Mouse (Mus musculus): ENCODE data around the gene Ano3.

The Ano3 gene

GRCm38 (mm10) chr2:110871650-110872049 is 79.1 kb downstream of the Ano3 start:
- H3K4me3 ChIP-seq (replicated peaks; ENCODE audit: low read length) = no peak overlapping the region
- no peaks in the 10 kb centered on the region for H3K27me3 ChIP-seq (ENCODE audit: insufficient read depth, low read length)
- no peaks in the 10 kb centered on the region for H3K36me3 ChIP-seq (ENCODE audit: insufficient read depth, low read length)
- H3K9me3 ChIP-seq (ENCODE audit: low read length) = no peaks in the 10 kb centered on the region
- TF ChIP-seq POU5F1 (IDR thresholded peaks at IDR 0.05; ENCODE audit: borderline replicate concordance, low read length) = no peak
- no peak for TF ChIP-seq NANOG (IDR thresholded peaks at IDR 0.05; ENCODE audit: borderline replicate concordance, low read length)
- no peak for TF ChIP-seq CTCF (conservative IDR thresholded peaks at IDR 0.05; ENCODE audit: low read length)
- no peaks in the 10 kb centered on the region for H3K4me1 ChIP-seq (replicated peaks; ENCODE audit: low read depth, low read length)

GRCm38 (mm10) chr2:110865584-110865983 is 85.1 kb downstream of the Ano3 start:
- Histone ChIP-seq H3K9me3 (ENCODE audit: low read length) (no peaks in the 10 kb centered on the region), H3K36me3 (ENCODE audit: insufficient read depth, low read length) (no peaks in the 10 kb centered on the region), H3K27me3 (ENCODE audit: insufficient read depth, low read length) (no peaks in the 10 kb centered on the region), H3K4me3 (replicated peaks; ENCODE audit: low read length) (no peak overlapping the region), H3K4me1 (replicated peaks; ENCODE audit: low read depth, low read length) (no peaks in the 10 kb centered on the region)
- TF ChIP-seq NANOG (IDR thresholded peaks at IDR 0.05; ENCODE audit: borderline replicate concordance, low read length) (no peak), CTCF (conservative IDR thresholded peaks at IDR 0.05; ENCODE audit: low read length) (no peak), POU5F1 (IDR thresholded peaks at IDR 0.05; ENCODE audit: borderline replicate concordance, low read length) (no peak)

GRCm38 (mm10) chr2:110863376-110863775 is 87.3 kb downstream of the Ano3 start:
- no peaks in the 10 kb centered on the region for H3K36me3 ChIP-seq (ENCODE audit: insufficient read depth, low read length)
- H3K4me1 ChIP-seq (replicated peaks; ENCODE audit: low read depth, low read length) = no peaks in the 10 kb centered on the region
- no peak for TF ChIP-seq POU5F1 (IDR thresholded peaks at IDR 0.05; ENCODE audit: borderline replicate concordance, low read length)
- TF ChIP-seq NANOG (IDR thresholded peaks at IDR 0.05; ENCODE audit: borderline replicate concordance, low read length) = no peak
- no peak for TF ChIP-seq CTCF (conservative IDR thresholded peaks at IDR 0.05; ENCODE audit: low read length)
- H3K4me3 ChIP-seq (replicated peaks; ENCODE audit: low read length) = no peak overlapping the region
- no peaks in the 10 kb centered on the region for H3K27me3 ChIP-seq (ENCODE audit: insufficient read depth, low read length)
- no peaks in the 10 kb centered on the region for H3K9me3 ChIP-seq (ENCODE audit: low read length)

- Histone ChIP-seq H3K27me3 (ENCODE audit: insufficient read depth, low read length) (no peaks in the 10 kb centered on the region), H3K36me3 (ENCODE audit: insufficient read depth, low read length) (no peaks in the 10 kb centered on the region), H3K4me3 (replicated peaks; ENCODE audit: low read length) (no peak overlapping the region), H3K9me3 (ENCODE audit: low read length) (no peaks in the 10 kb centered on the region), H3K4me1 (replicated peaks; ENCODE audit: low read depth, low read length) (no peaks in the 10 kb centered on the region)
- TF ChIP-seq POU5F1 (IDR thresholded peaks at IDR 0.05; ENCODE audit: borderline replicate concordance, low read length) (no peak), CTCF (conservative IDR thresholded peaks at IDR 0.05; ENCODE audit: low read length) (no peak), NANOG (IDR thresholded peaks at IDR 0.05; ENCODE audit: borderline replicate concordance, low read length) (no peak)
Observed at GRCm38 (mm10) chr2:110839559-110840243, 111.0 kb downstream of the Ano3 start.

GRCm38 (mm10) chr2:110816189-110816588 is 134.5 kb downstream of the Ano3 start:
- Histone ChIP-seq H3K4me3 (replicated peaks; ENCODE audit: low read length) (no peak overlapping the region), H3K4me1 (replicated peaks; ENCODE audit: low read depth, low read length) (no peaks in the 10 kb centered on the region), H3K27me3 (ENCODE audit: insufficient read depth, low read length) (no peaks in the 10 kb centered on the region), H3K9me3 (ENCODE audit: low read length) (no peaks in the 10 kb centered on the region), H3K36me3 (ENCODE audit: insufficient read depth, low read length) (no peaks in the 10 kb centered on the region)
- no peak for TF ChIP-seq NANOG (IDR thresholded peaks at IDR 0.05; ENCODE audit: borderline replicate concordance, low read length)
- no peak for TF ChIP-seq POU5F1 (IDR thresholded peaks at IDR 0.05; ENCODE audit: borderline replicate concordance, low read length)
- no peak for TF ChIP-seq CTCF (conservative IDR thresholded peaks at IDR 0.05; ENCODE audit: low read length)

GRCm38 (mm10) chr2:110814964-110815363 is 135.8 kb downstream of the Ano3 start:
- Histone ChIP-seq H3K9me3 (ENCODE audit: low read length) (no peaks in the 10 kb centered on the region), H3K36me3 (ENCODE audit: insufficient read depth, low read length) (no peaks in the 10 kb centered on the region), H3K27me3 (ENCODE audit: insufficient read depth, low read length) (no peaks in the 10 kb centered on the region), H3K4me1 (replicated peaks; ENCODE audit: low read depth, low read length) (no peaks in the 10 kb centered on the region), H3K4me3 (replicated peaks; ENCODE audit: low read length) (no peak overlapping the region)
- no peak for TF ChIP-seq NANOG (IDR thresholded peaks at IDR 0.05; ENCODE audit: borderline replicate concordance, low read length)
- no peak for TF ChIP-seq CTCF (conservative IDR thresholded peaks at IDR 0.05; ENCODE audit: low read length)
- no peak for TF ChIP-seq POU5F1 (IDR thresholded peaks at IDR 0.05; ENCODE audit: borderline replicate concordance, low read length)

GRCm38 (mm10) chr2:110806302-110807093 is 144.2 kb downstream of the Ano3 start:
- TF ChIP-seq CTCF (conservative IDR thresholded peaks at IDR 0.05; ENCODE audit: low read length) (no peak), POU5F1 (IDR thresholded peaks at IDR 0.05; ENCODE audit: borderline replicate concordance, low read length) (no peak), NANOG (IDR thresholded peaks at IDR 0.05; ENCODE audit: borderline replicate concordance, low read length) (no peak)
- H3K4me3 ChIP-seq (replicated peaks; ENCODE audit: low read length) = no peak overlapping the region
- H3K4me1 ChIP-seq (replicated peaks; ENCODE audit: low read depth, low read length) = no peaks in the 10 kb centered on the region
- no peaks in the 10 kb centered on the region for H3K9me3 ChIP-seq (ENCODE audit: low read length)
- no peaks in the 10 kb centered on the region for H3K36me3 ChIP-seq (ENCODE audit: insufficient read depth, low read length)
- no peaks in the 10 kb centered on the region for H3K27me3 ChIP-seq (ENCODE audit: insufficient read depth, low read length)

GRCm38 (mm10) chr2:110795928-110796327 is 154.8 kb downstream of the Ano3 start:
- Histone ChIP-seq H3K9me3 (ENCODE audit: low read length) (no peaks in the 10 kb centered on the region), H3K4me3 (replicated peaks; ENCODE audit: low read length) (no peak overlapping the region), H3K27me3 (ENCODE audit: insufficient read depth, low read length) (no peaks in the 10 kb centered on the region), H3K36me3 (ENCODE audit: insufficient read depth, low read length) (no peaks in the 10 kb centered on the region), H3K4me1 (replicated peaks; ENCODE audit: low read depth, low read length) (no peaks in the 10 kb centered on the region)
- no peak for TF ChIP-seq CTCF (conservative IDR thresholded peaks at IDR 0.05; ENCODE audit: low read length)
- no peak for TF ChIP-seq POU5F1 (IDR thresholded peaks at IDR 0.05; ENCODE audit: borderline replicate concordance, low read length)
- no peak for TF ChIP-seq NANOG (IDR thresholded peaks at IDR 0.05; ENCODE audit: borderline replicate concordance, low read length)
